Mouse (Mus musculus) adrenal gland, adult 8-10 months (tissue): Measurements from ENCODE around the gene Gm21973. TPM values are rescaled to one million over a fixed set of nuclear protein-coding genes. Genes with fewer than 3 reads are reported as not detected.

Experiments
- DNase-seq: peaks from one replicate; pipeline ENCODE4 v3.0.0; 2022
- total RNA-seq, 4 experiments: library from RNA; stranded (reverse); gene quantifications; 2 replicates each; pipeline ENCODE4 v1.2.4; 2022

Gene Gm21973
- total RNA-seq, 4 experiments from 2014 or later = 1.3 to 1.9 TPM; not detected in 2

DNA sequence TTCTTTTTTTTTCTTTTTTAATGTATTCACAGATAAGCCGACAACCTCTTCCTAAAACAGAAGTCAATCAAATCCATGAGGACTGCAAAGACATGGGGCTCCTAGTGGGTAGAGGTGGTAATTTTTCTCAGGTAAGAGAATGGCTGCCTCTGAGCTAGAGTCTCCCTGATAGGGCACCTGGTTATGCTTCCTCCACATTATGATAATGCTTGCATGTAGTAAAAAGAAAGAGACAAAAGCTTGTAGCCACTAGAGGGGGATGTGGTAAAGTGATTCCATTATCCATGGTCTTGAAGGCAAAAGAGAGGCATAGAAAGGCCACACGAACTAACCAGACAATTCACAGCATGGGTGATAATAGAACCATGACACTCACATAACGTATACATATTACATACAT is 75.2 kb downstream of the Gm21973 start:
- DNase-seq = no peak

DNA sequence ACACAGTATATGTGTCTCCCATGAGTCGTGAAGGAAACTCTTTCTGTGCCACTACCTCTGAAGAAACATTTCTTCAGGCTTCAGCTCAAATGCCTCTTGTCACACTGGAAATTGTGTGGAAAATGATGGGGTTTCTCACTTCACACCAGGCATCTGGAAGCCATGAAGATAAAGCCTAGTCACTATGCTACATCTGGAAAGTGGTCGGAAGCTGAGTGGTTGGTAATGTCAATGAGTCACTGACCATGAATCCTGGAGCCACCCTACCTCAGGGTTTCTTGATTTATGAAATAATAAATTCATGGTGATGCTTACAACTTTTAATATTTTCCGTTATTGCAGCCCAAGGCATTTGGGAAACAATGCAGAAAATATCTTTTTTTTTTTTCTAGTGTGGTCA is 84.7 kb downstream of the Gm21973 start:
- DNase-seq = no peak

DNA sequence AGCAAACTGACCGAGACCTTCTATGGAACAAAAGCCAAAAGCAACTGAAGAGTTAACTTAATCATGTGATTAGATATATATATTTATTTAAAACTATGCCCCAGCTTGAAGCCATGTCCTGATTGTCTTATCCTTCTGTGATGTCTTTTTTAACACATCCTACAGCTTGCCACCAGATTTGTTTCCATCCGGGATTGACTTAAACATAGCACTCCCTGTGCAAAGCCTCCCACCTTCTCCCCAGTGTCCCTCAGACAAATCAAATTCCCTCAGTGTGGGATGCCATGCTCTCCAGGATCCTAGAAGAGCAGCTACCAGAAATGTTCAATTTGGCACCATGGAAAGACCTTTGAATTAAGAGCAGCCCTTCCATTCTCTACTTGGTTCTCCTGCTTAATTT is 85.7 kb downstream of the Gm21973 start:
- no peak for DNase-seq

DNA sequence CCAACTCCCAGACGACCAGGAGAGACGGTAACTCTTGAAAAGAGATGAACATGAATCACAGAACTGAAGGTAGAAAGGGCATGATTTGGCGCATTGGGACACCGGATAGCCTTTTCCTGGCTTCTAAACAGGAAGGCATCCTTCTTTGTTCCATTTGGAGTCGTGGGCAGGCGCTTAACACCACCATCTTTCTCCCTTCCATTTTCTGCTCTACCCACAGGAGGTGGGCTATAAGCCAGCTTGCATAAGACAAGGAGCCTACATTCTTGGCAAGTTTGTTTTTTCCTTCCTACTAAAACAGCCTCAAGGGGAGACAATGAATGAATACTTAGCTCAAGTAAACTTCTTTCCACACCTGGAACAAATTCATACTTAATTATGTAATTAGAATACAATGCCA is 88.5 kb downstream of the Gm21973 start:
- DNase-seq = no peak

DNA sequence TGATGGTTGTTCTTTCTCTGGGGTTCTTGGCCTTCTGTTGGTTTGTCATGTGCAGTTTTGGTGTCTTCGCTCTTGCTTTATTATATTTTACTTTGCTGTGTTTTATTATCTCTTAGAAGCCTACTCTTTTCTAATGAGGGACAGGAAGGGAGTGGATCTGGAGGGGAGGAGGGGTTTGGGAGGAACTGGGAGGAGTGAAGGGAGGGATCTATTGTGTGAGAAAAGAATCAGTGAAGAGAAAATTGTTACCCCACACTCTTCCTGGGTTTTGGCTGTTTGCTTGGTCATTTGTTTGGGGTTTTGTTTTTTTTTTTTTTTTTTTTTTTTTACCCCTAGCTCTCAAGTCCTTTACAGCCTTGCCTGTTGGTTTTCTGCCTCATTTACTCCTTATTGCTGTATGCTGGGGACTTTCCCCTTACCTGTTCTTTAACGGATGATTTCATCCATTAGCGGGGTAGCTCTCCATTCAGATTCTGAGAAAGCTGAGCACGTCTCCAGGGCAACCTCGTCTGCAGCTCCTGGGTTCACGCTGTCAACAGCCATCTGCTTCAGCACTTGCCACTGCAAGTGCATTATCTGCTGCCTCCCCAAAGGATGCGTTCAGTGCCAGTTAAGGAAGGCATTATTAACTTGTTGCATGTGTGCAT is 96.1 kb downstream of the Gm21973 start:
- DNase-seq = no peak

DNA sequence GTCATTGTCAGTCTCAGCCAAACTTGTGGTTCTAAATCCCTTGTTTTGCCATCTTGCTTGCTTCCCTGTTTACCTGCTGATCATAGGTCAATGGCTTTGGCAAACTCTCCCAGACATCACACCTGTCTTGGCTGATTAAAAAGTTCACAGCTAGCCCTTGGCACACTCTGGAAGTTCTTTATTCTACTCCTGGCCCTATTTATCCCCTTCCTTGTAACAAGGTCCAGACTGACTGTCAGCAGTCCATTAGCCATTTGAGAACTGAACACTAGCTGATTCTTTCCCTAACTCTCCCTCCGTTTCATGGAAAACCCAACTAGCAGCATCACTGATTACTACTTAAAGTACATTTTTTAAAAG is 96.6 kb downstream of the Gm21973 start:
- DNase-seq = no peak

Other genes starting within 250 kb of the Gm21973 start
- gene Prlr, start 148.1 kb upstream of the Gm21973 start, total RNA-seq = 100 to 1,000 TPM in 2 of 4 experiments, 10 to 100 TPM in 2; 72.1 to 382 (median 225) TPM
- 1 to 10 TPM in 3 of 4 experiments, under 1 TPM in 1; 0.35 to 6.2 (median 3.1) TPM for gene Agxt2, start 33.2 kb downstream of the Gm21973 start, total RNA-seq
- gene Dnajc21, start 145.1 kb downstream of the Gm21973 start, total RNA-seq = 10 to 100 TPM; 26.4 to 36.0 (median 30.5) TPM
- 10 to 100 TPM; 42.7 to 57.4 (median 48.8) TPM for gene Brix1, start 160.6 kb downstream of the Gm21973 start, total RNA-seq
- gene Rad1, start 160.6 kb downstream of the Gm21973 start, total RNA-seq = 10 to 100 TPM; 14.3 to 21.8 (median 16.8) TPM
- gene Ttc23l, start 233.3 kb downstream of the Gm21973 start, total RNA-seq = not detected